13 mouse cellular contexts compared by ENCODE assay signal in genomic region chr16:89889890-89890462, GRCm38 (mm10).
DNase-seq lines count a peak whose midpoint lies in the region; ATAC-seq and TF ChIP-seq lines count a peak whose summit lies in the region.
"Had no signal": no experiment of that assay in that cellular context is flagged by ENCODE, and none has a peak within 500 bp of the region (broad histone marks: within the 10 kb centered on the region; RNA-seq: fewer than 3 reads in every experiment).

No protein-coding gene starts in this region.

- H3K4me1 ChIP-seq in hindbrain, embryonic 14.5 days (replicated peaks; ENCODE audit: control insufficient read depth, insufficient read depth, low read length) = peaks cover 15% of the 10 kb centered on the region
- no peaks in the 10 kb centered on the region for H3K4me1 ChIP-seq in hindbrain, embryonic 11.5 days (replicated peaks; ENCODE audit: control insufficient read depth, insufficient read depth, low read length)
- peaks cover 13% of the 10 kb centered on the region for H3K4me1 ChIP-seq in G1E (ENCODE audit: insufficient read depth, low read depth, low read length)
- no peaks in the 10 kb centered on the region for H3K4me1 ChIP-seq in liver, embryonic 16.5 days (ENCODE audit: control insufficient read depth, low read depth, low read length)
- H3K4me1 ChIP-seq: intestine, embryonic 15.5 days had no signal

- ATAC-seq in hindbrain, embryonic 14.5 days (ENCODE audit: low FRiP score) = 0 out of 2 replicates have a peak, but pooled peaks have one; percentile 38
- ATAC-seq in hindbrain, embryonic 11.5 days (ENCODE audit: low FRiP score) = no peak
- ATAC-seq in G1E (ENCODE audit: extremely low read depth, insufficient number of reproducible peaks, low FRiP score, poor library complexity, severe bottlenecking) = 0 out of 2 replicates have a peak, but pooled peaks have one; percentile 23
- peak; percentile 35; the same call in 1 of the 2 replicates for ATAC-seq in liver, embryonic 16.5 days (ENCODE audit: low read depth)
- ATAC-seq: intestine, embryonic 15.5 days had no signal

- no peaks in the 10 kb centered on the region for H3K27me3 ChIP-seq in hindbrain, embryonic 14.5 days (ENCODE audit: control insufficient read depth, insufficient read depth, low read length)
- no peaks in the 10 kb centered on the region for H3K27me3 ChIP-seq in hindbrain, embryonic 11.5 days (ENCODE audit: control insufficient read depth, insufficient read depth, low read length)
- 0 out of 2 replicates have a peak, but pooled peaks cover 3% of the 10 kb centered on the region for H3K27me3 ChIP-seq in G1E (ENCODE audit: insufficient read depth, low read length)
- H3K27me3 ChIP-seq in liver, embryonic 16.5 days (ENCODE audit: control insufficient read depth, insufficient read depth, low read depth, low read length) = no peaks in the 10 kb centered on the region
- H3K27me3 ChIP-seq: intestine, embryonic 15.5 days; neural tube, embryonic 13.5 days had no signal

- no peak overlapping the region for H3K4me3 ChIP-seq in hindbrain, embryonic 14.5 days (replicated peaks; ENCODE audit: low read length)
- H3K4me3 ChIP-seq in hindbrain, embryonic 11.5 days (ENCODE audit: low read depth, low read length) = no peak overlapping the region
- peak overlapping the region; percentile 20; the same call in 1 of the 2 replicates for H3K4me3 ChIP-seq in G1E (ENCODE audit: low read depth, low read length)
- no peak overlapping the region for H3K4me3 ChIP-seq in liver, embryonic 16.5 days (ENCODE audit: low read depth, low read length)
- H3K4me3 ChIP-seq: intestine, embryonic 15.5 days; neural tube, embryonic 13.5 days had no signal

- H3K9ac ChIP-seq in hindbrain, embryonic 14.5 days = no peak overlapping the region
- no peak overlapping the region for H3K9ac ChIP-seq in hindbrain, embryonic 11.5 days (ENCODE audit: low read depth, low read length)
- no peak overlapping the region for H3K9ac ChIP-seq in liver, embryonic 16.5 days (ENCODE audit: low read depth, low read length)
- H3K9ac ChIP-seq: intestine, embryonic 15.5 days; neural tube, embryonic 13.5 days had no signal

- no peak for DNase-seq in hindbrain, embryonic 14.5 days (ENCODE audit: low spot score)
- DNase-seq in hindbrain, embryonic 11.5 days (ENCODE audit: low spot score) = no peak
- DNase-seq in G1E (ENCODE audit: low spot score) = peak; percentile 12
- peak; percentile 90 for DNase-seq in brain, adult 2 months (ENCODE audit: low read depth, low spot score)
- no peak for DNase-seq in testis, postnatal 10 days (ENCODE audit: low spot score)
- DNase-seq in layer of hippocampus, adult 9-11 months = no peak
- DNase-seq: cerebellum, adult 11 months; gastrocnemius, postnatal 14 days; lung, postnatal 10 days; spleen, adult 18-20 months had no signal

- no peak for TF ChIP-seq CTCF in G1E (IDR thresholded peaks at IDR 0.05; ENCODE audit: low read depth, low read length)

- H3K4me2 ChIP-seq in hindbrain, embryonic 14.5 days (replicated peaks) = no peak overlapping the region
- H3K4me2 ChIP-seq in hindbrain, embryonic 11.5 days (replicated peaks; ENCODE audit: low read depth, low read length) = no peak overlapping the region
- peak overlapping the region; percentile 21; the same call in 1 of the 2 replicates for H3K4me2 ChIP-seq in liver, embryonic 16.5 days (ENCODE audit: low read depth, low read length)
- H3K4me2 ChIP-seq: intestine, embryonic 15.5 days; neural tube, embryonic 13.5 days had no signal

- no peak overlapping the region for H3K27ac ChIP-seq in hindbrain, embryonic 14.5 days
- no peak overlapping the region for H3K27ac ChIP-seq in hindbrain, embryonic 11.5 days (ENCODE audit: low read depth, low read length)
- H3K27ac ChIP-seq in liver, embryonic 16.5 days (ENCODE audit: low read length) = no peak overlapping the region
- H3K27ac ChIP-seq: intestine, embryonic 15.5 days; neural tube, embryonic 13.5 days had no signal

- WGBS in hindbrain, embryonic 14.5 days = 69% methylated on average over 10 of the region's 10 CpGs
- 87% methylated on average over 10 of the region's 10 CpGs for WGBS in hindbrain, embryonic 11.5 days
- WGBS in liver, embryonic 16.5 days (ENCODE audit: insufficient replicate concordance) = 32% methylated on average over 10 of the region's 10 CpGs

- no peaks in the 10 kb centered on the region for H3K9me3 ChIP-seq in hindbrain, embryonic 14.5 days (ENCODE audit: control insufficient read depth, low read length)
- no peaks in the 10 kb centered on the region for H3K9me3 ChIP-seq in hindbrain, embryonic 11.5 days (ENCODE audit: control insufficient read depth, low read length)
- H3K9me3 ChIP-seq in G1E (replicated peaks) = peaks cover 35% of the 10 kb centered on the region
- H3K9me3 ChIP-seq in liver, embryonic 16.5 days (replicated peaks; ENCODE audit: control insufficient read depth, low read length) = no peaks in the 10 kb centered on the region
- H3K9me3 ChIP-seq: intestine, embryonic 15.5 days; neural tube, embryonic 13.5 days had no signal

- no peaks in the 10 kb centered on the region for H3K36me3 ChIP-seq in hindbrain, embryonic 14.5 days (replicated peaks; ENCODE audit: control insufficient read depth, insufficient read depth)
- H3K36me3 ChIP-seq in hindbrain, embryonic 11.5 days (ENCODE audit: control insufficient read depth, insufficient read depth, low read length) = no peaks in the 10 kb centered on the region
- H3K36me3 ChIP-seq in G1E (replicated peaks) = no peaks in the 10 kb centered on the region
- H3K36me3 ChIP-seq in liver, embryonic 16.5 days (ENCODE audit: control insufficient read depth, insufficient read depth) = no peaks in the 10 kb centered on the region
- H3K36me3 ChIP-seq: intestine, embryonic 15.5 days had no signal

Comparison
In these comparisons a context has a peak if more than half of its experiments do, and no peak if none do; other contexts are left out.
1. DNase-seq: peak in G1E (single experiment) and brain, adult 2 months (single experiment); none in hindbrain, embryonic 14.5 days (single experiment), hindbrain, embryonic 11.5 days (single experiment), testis, postnatal 10 days (single experiment) and layer of hippocampus, adult 9-11 months (single experiment).